Mouse (Mus musculus) midbrain, embryonic 11.5 days (tissue): Measurements from ENCODE around the gene Zfp750. TPM values are rescaled to one million over a fixed set of nuclear protein-coding genes. Genes with fewer than 3 reads are reported as not detected.

Experiments used
- polyA plus RNA-seq: library from polyadenylated mRNA; unstranded; fragments of >200 nt; fragmentation: Nextera tagmentation; extraction: Ambion mirVana; gene quantifications from 2 replicates; pipeline ENCODE4 v1.2.1, GENCODE M21; 2014

The Zfp750 gene
- polyA plus RNA-seq, 1 experiment from 2014 or later: 0.20 TPM

Other genes with a start within 250 kb of the Zfp750 start
- 94.4 and 99.2 TPM in 2 replicates for gene Wdr45b, start 164.9 kb downstream of the Zfp750 start, polyA plus RNA-seq
- gene Rab40b, start 131.1 kb downstream of the Zfp750 start, polyA plus RNA-seq: 3.3 and 3.8 TPM in 2 replicates
- 8.6 and 10.6 TPM in 2 replicates for gene Fn3krp, start 97.9 kb downstream of the Zfp750 start, polyA plus RNA-seq
- 1.7 and 1.8 TPM in 2 replicates for gene Fn3k, start 84.4 kb downstream of the Zfp750 start, polyA plus RNA-seq
- gene Tbcd, start 67.4 kb downstream of the Zfp750 start, polyA plus RNA-seq: 33.6 and 36.9 TPM in 2 replicates
- 5.2 and 5.6 TPM in 2 replicates for gene B3gntl1, start 153.8 kb upstream of the Zfp750 start, polyA plus RNA-seq
- gene Metrnl, start 182.2 kb upstream of the Zfp750 start, polyA plus RNA-seq: 10.5 and 10.7 TPM in 2 replicates